7 mouse cellular contexts compared by ENCODE assay signal in the genomic region with DNA sequence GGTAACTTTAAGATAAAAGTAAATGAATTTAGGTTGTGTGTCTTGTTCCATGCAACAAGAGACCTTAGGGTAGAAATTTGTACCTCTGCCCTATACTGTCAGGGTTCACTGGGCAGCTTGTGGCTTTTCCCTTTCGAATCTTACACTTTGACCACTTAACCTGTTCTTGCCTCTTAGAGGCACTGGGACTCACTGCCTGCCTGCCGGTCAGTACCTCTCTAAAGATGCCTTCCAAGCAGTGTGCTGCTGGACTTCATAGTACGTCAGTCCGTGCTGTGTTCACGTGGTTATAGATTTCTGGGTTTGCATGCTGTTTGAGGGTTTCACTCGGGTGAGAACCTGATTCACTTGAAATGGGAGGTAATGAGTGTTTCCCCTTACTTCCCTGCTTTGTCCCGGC. TPM values are rescaled to one million over a fixed set of nuclear protein-coding genes. Genes with fewer than 3 reads are reported as not detected.
DNase-seq lines count a peak whose midpoint lies in the region; ATAC-seq and TF ChIP-seq lines count a peak whose summit lies in the region.

No protein-coding gene starts in this region.

- TF ChIP-seq CTCF in MEL (IDR thresholded peaks at IDR 0.05 in 2 of 3, conservative IDR thresholded peaks at IDR 0.05 in 1 of 3; ENCODE audit: control insufficient read depth in 1 of 3, insufficient read depth in 1 of 3, low read depth in 2 of 3, low read length in 3 of 3, poor library complexity in 1 of 3, severe bottlenecking in 1 of 3): no peak

- TF ChIP-seq EP300 in MEL (IDR thresholded peaks at IDR 0.05; ENCODE audit: low read depth in 1 of 2, low read length in 2 of 2): no peak

- no peaks in the 10 kb centered on the region for H3K27me3 ChIP-seq in MEL (ENCODE audit: control insufficient read depth in 1 of 2, insufficient read depth in 2 of 2, low read length in 2 of 2)
- H3K27me3 ChIP-seq in hindbrain, embryonic 14.5 days (ENCODE audit: control insufficient read depth, insufficient read depth, low read length): no peaks in the 10 kb centered on the region
- H3K27me3 ChIP-seq in liver, embryonic 12.5 days (replicated peaks): no peaks in the 10 kb centered on the region
- no peaks in the 10 kb centered on the region for H3K27me3 ChIP-seq in stomach, embryonic 14.5 days (ENCODE audit: control insufficient read depth, insufficient read depth, low read length)

- no peak for DNase-seq in MEL (ENCODE audit: low read depth, low spot score)
- peak; percentile 74 for DNase-seq in adipocyte (ENCODE audit: low spot score)
- no peak for DNase-seq in hindbrain, embryonic 14.5 days (ENCODE audit: low spot score)
- DNase-seq in layer of hippocampus, adult 9-10 months (ENCODE audit: low spot score): no peak
- DNase-seq in testis, postnatal 14 days (ENCODE audit: low spot score): no peak

- H3K9ac ChIP-seq in MEL (ENCODE audit: control insufficient read depth, low read depth, low read length, poor library complexity, severe bottlenecking): peak overlapping the region; percentile 65
- peak overlapping the region; percentile 82 for H3K9ac ChIP-seq in hindbrain, embryonic 14.5 days
- peak overlapping the region; percentile 2; the same call in 1 of the 2 replicates for H3K9ac ChIP-seq in liver, embryonic 12.5 days
- H3K9ac ChIP-seq in stomach, embryonic 14.5 days (replicated peaks; ENCODE audit: low read depth, low read length): no peak overlapping the region

- ATAC-seq in hindbrain, embryonic 14.5 days (ENCODE audit: low FRiP score): peak; percentile 12
- peak; percentile 11; the same call in 1 of the 2 replicates for ATAC-seq in liver, embryonic 12.5 days
- peak; percentile 29; the same call in 1 of the 2 replicates for ATAC-seq in stomach, embryonic 14.5 days (ENCODE audit: insufficient number of reproducible peaks, insufficient read depth, low FRiP score, low read depth)

- no peaks in the 10 kb centered on the region for H3K9me3 ChIP-seq in MEL (replicated peaks; ENCODE audit: insufficient read depth, low read length)
- H3K9me3 ChIP-seq in hindbrain, embryonic 14.5 days (ENCODE audit: control insufficient read depth, low read length): no peaks in the 10 kb centered on the region
- H3K9me3 ChIP-seq in liver, embryonic 12.5 days (replicated peaks): no peaks in the 10 kb centered on the region
- H3K9me3 ChIP-seq in stomach, embryonic 14.5 days (ENCODE audit: control insufficient read depth, low read depth, low read length): no peaks in the 10 kb centered on the region

- TF ChIP-seq POLR2A in MEL (IDR thresholded peaks at IDR 0.05; ENCODE audit: control insufficient read depth in 1 of 2, insufficient read depth in 1 of 2, low read depth in 1 of 2, low read length in 2 of 2, poor library complexity in 1 of 2): no peak

- no peak for TF ChIP-seq RAD21 in MEL (IDR thresholded peaks at IDR 0.05; ENCODE audit: low read depth, low read length)

- H3K4me2 ChIP-seq in hindbrain, embryonic 14.5 days (replicated peaks): peak overlapping the region; percentile 82
- peak overlapping the region; percentile 63 for H3K4me2 ChIP-seq in liver, embryonic 12.5 days
- peak overlapping the region; percentile 46 for H3K4me2 ChIP-seq in stomach, embryonic 14.5 days (replicated peaks; ENCODE audit: low read depth, low read length)

- 13% methylated on average over 7 of the region's 7 CpGs for WGBS in hindbrain, embryonic 14.5 days
- WGBS in liver, embryonic 12.5 days (ENCODE audit: insufficient replicate concordance): 25% methylated on average over 7 of the region's 7 CpGs
- 16% methylated on average over 7 of the region's 7 CpGs for WGBS in stomach, embryonic 14.5 days

- H3K4me3 ChIP-seq in MEL (ENCODE audit: control insufficient read depth in 1 of 2, insufficient read depth in 1 of 2, low read depth in 2 of 2, low read length in 2 of 2): peak overlapping the region; percentile 68 to 97
- peak overlapping the region; percentile 54 for H3K4me3 ChIP-seq in hindbrain, embryonic 14.5 days (replicated peaks; ENCODE audit: low read length)
- peak overlapping the region; percentile 48 for H3K4me3 ChIP-seq in liver, embryonic 12.5 days
- peak overlapping the region; percentile 37; the same call in 1 of the 2 replicates for H3K4me3 ChIP-seq in stomach, embryonic 14.5 days (ENCODE audit: low read depth, low read length)

- H3K27ac ChIP-seq in MEL (ENCODE audit: control insufficient read depth, low read depth, low read length): peak overlapping the region; percentile 70
- H3K27ac ChIP-seq in hindbrain, embryonic 14.5 days: peak overlapping the region; percentile 98
- H3K27ac ChIP-seq in liver, embryonic 12.5 days: no peak overlapping the region
- peak overlapping the region; percentile 70 for H3K27ac ChIP-seq in stomach, embryonic 14.5 days (ENCODE audit: low read length)

- no peaks in the 10 kb centered on the region for H3K79me2 ChIP-seq in MEL (ENCODE audit: control insufficient read depth, insufficient read depth, low read length, poor library complexity)

- peaks cover 0 to 9% of the 10 kb centered on the region in 2 experiments; a peak in 2 of 4 replicates for H3K36me3 ChIP-seq in MEL (ENCODE audit: control insufficient read depth in 1 of 2, insufficient read depth in 2 of 2, low read length in 2 of 2)
- H3K36me3 ChIP-seq in hindbrain, embryonic 14.5 days (replicated peaks; ENCODE audit: control insufficient read depth, insufficient read depth): no peaks in the 10 kb centered on the region
- H3K36me3 ChIP-seq in liver, embryonic 12.5 days: no peaks in the 10 kb centered on the region
- no peaks in the 10 kb centered on the region for H3K36me3 ChIP-seq in stomach, embryonic 14.5 days (ENCODE audit: control insufficient read depth, insufficient read depth, low read length)

- peaks cover 5 to 6% of the 10 kb centered on the region in 2 experiments; a peak in 2 of 4 replicates for H3K4me1 ChIP-seq in MEL (ENCODE audit: control insufficient read depth in 1 of 2, insufficient read depth in 2 of 2, low read length in 2 of 2)
- H3K4me1 ChIP-seq in hindbrain, embryonic 14.5 days (replicated peaks; ENCODE audit: control insufficient read depth, insufficient read depth, low read length): peaks cover 48% of the 10 kb centered on the region
- peaks cover 22% of the 10 kb centered on the region for H3K4me1 ChIP-seq in liver, embryonic 12.5 days
- peaks cover 17% of the 10 kb centered on the region; the same call in 1 of the 2 replicates for H3K4me1 ChIP-seq in stomach, embryonic 14.5 days (ENCODE audit: control insufficient read depth, insufficient read depth, low read length)

TF ChIP-seq in MEL, 35 proteins besides CTCF, POLR2A, EP300 and RAD21:
- TF ChIP-seq MEF2A (IDR thresholded peaks at IDR 0.05; ENCODE audit: extremely low read depth, insufficient replicate concordance, low read depth, low read length, poor library complexity, severe bottlenecking) (no peak), NRF1 (IDR thresholded peaks at IDR 0.05; ENCODE audit: insufficient read depth, low read depth, low read length, poor library complexity, severe bottlenecking) (no peak), E2F4 (IDR thresholded peaks at IDR 0.05; ENCODE audit: borderline replicate concordance, low read depth, low read length) (no peak), ZNF384 (IDR thresholded peaks at IDR 0.05; ENCODE audit: low read depth, low read length) (no peak), MXI1 (IDR thresholded peaks at IDR 0.05; ENCODE audit: low read depth, low read length) (no peak), MAX (IDR thresholded peaks at IDR 0.05; ENCODE audit: low read length) (no peak), POLR2AphosphoS5 (IDR thresholded peaks at IDR 0.05; ENCODE audit: borderline replicate concordance, low read depth, low read length) (no peak), MYB (IDR thresholded peaks at IDR 0.05; ENCODE audit: low read depth, low read length) (no peak), ELF1 (IDR thresholded peaks at IDR 0.05; ENCODE audit: low read depth, low read length) (no peak), SMC3 (IDR thresholded peaks at IDR 0.05; ENCODE audit: low read depth, low read length) (no peak), GATA1 (IDR thresholded peaks at IDR 0.05; ENCODE audit: low read depth, low read length) (no peak), TCF12 (IDR thresholded peaks at IDR 0.05; ENCODE audit: low read depth, low read length) (no peak), GABPA (IDR thresholded peaks at IDR 0.05; ENCODE audit: low read depth, low read length) (no peak), MYC (IDR thresholded peaks at IDR 0.05; ENCODE audit: low read depth, low read length) (no peak), JUND (IDR thresholded peaks at IDR 0.05; ENCODE audit: low read depth, low read length) (no peak)

RNA-seq across cellular contexts. Expression of gene Fam214a, which starts 22.7 kb away (rescaled TPM):
- 2.3 and 2.4 TPM in 2 replicates for total RNA-seq in MEL (2012; rRNA removed)
- polyA plus RNA-seq in MEL (2012; ENCODE audit: insufficient read depth in 1 of 2, insufficient read length in 2 of 2, low read depth in 1 of 2, low replicate concordance in 2 of 2, missing spikeins in 1 of 2): 1 to 10 TPM in 1 of 2 experiments, not detected in 1; 3.9 TPM
- 26.3 and 28.1 TPM in 2 replicates for polyA plus RNA-seq in hindbrain, embryonic 14.5 days (2014; fragmentation: Nextera tagmentation; extraction: Ambion mirVana)
- polyA plus RNA-seq in liver, embryonic 12.5 days (2016; fragmentation: Nextera tagmentation; extraction: Ambion mirVana): 1.8 and 2.6 TPM in 2 replicates
- polyA plus RNA-seq in stomach, embryonic 14.5 days (2014; fragmentation: Nextera tagmentation; extraction: Ambion mirVana): 14.2 and 15.0 TPM in 2 replicates
